ENCODE assay signal across 8 mouse cellular contexts in genomic region chr6:145341301-145342193, GRCm38 (mm10).
A peak's percentile ranks its signal among the peaks of the same experiment; 100 is the strongest.
DNase-seq lines count a peak whose midpoint lies in the region; TF ChIP-seq lines count a peak whose summit lies in the region.

No protein-coding gene starts in this region.

- peak; percentile 61; the same call in 1 of the 2 replicates for TF ChIP-seq POLR2A in cortical plate, adult 2 months (IDR thresholded peaks at IDR 0.05; ENCODE audit: extremely low read depth, insufficient read depth, low read length)

- peak; percentile 70 for TF ChIP-seq CTCF in cortical plate, adult 2 months (IDR thresholded peaks at IDR 0.05; ENCODE audit: extremely low read depth, insufficient read depth, low read length)
- peak; percentile 87 for TF ChIP-seq CTCF in left cerebral cortex, adult 2 months (IDR thresholded peaks at IDR 0.05)

- peak; percentile 88 to 96 for DNase-seq in adrenal gland, adult (ENCODE audit: inconsistent age in 2 of 2, low spot score in 1 of 2)
- DNase-seq in gastrocnemius, adult 8-10 months (ENCODE audit: low spot score in 2 of 2): peak; percentile 77 to 79
- DNase-seq in hindlimb bud, embryonic 11.5 days (ENCODE audit: extremely low spot score, low read depth, low spot score): peak; percentile 89
- peak; percentile 77 to 82 for DNase-seq in left cerebral cortex, adult 2 months (ENCODE audit: extremely low spot score in 1 of 2, low spot score in 2 of 2)
- peak; percentile 86 for DNase-seq in retina, postnatal 7 days (ENCODE audit: low read depth, low spot score)
- peak; percentile 37 for DNase-seq in urinary bladder, adult 2 months (ENCODE audit: low spot score)

- WGBS in macrophage (ENCODE audit: missing documents): under 1% methylated on average over 33 of the region's 33 CpGs

- H3K36me3 ChIP-seq in macrophage (ENCODE audit: inconsistent target): no peaks in the 10 kb centered on the region

- H3K4me1 ChIP-seq in cortical plate, adult 2 months (ENCODE audit: control insufficient read depth, insufficient read depth, low read length): no peaks in the 10 kb centered on the region

- no peaks in the 10 kb centered on the region for H3K79me2 ChIP-seq in macrophage (ENCODE audit: inconsistent target)

- H3K27ac ChIP-seq in cortical plate, adult 2 months (ENCODE audit: insufficient read depth, low read length): peak overlapping the region; percentile 32
- H3K27ac ChIP-seq in left cerebral cortex, adult 2 months: peak overlapping the region; percentile 92
- peak overlapping the region; percentile 61 for H3K27ac ChIP-seq in macrophage

- intact Hi-C loops in left cerebral cortex, adult 2 months (cut with DNase I): loop anchor here (1.0 to 5.0 kb wide), 5 partner anchors 91 to 253 kb away; partner anchors contain the start of genes Casc1, Etfrf1 and Kras

- peak overlapping the region; percentile 49 for H3K4me3 ChIP-seq in cortical plate, adult 2 months (ENCODE audit: insufficient read depth, low read length)
- H3K4me3 ChIP-seq in left cerebral cortex, adult 2 months: peak overlapping the region; percentile 59
- H3K4me3 ChIP-seq in macrophage (ENCODE audit: inconsistent target): peak overlapping the region; percentile 36

Comparison
In these comparisons a context has a peak if more than half of its experiments do, and no peak if none do; other contexts are left out.
1. Peak in every context shown above with its lines: DNase-seq, H3K4me3 ChIP-seq and H3K27ac ChIP-seq.
2. DNase-seq: peak in every context shown above with its lines; median percentile 92 in adrenal gland, adult; 89 in hindlimb bud, embryonic 11.5 days; 86 in retina, postnatal 7 days; 80 in left cerebral cortex, adult 2 months; 78 in gastrocnemius, adult 8-10 months; 37 in urinary bladder, adult 2 months.
3. H3K27ac ChIP-seq: peak in every context shown above with its lines; median percentile 92 in left cerebral cortex, adult 2 months; 61 in macrophage; 32 in cortical plate, adult 2 months.